Mouse (Mus musculus): ENCODE results near the gene Ppib.

- no peak for TF ChIP-seq EP300 (IDR thresholded peaks at IDR 0.05)
- TF ChIP-seq CTCF (IDR thresholded peaks at IDR 0.05), result no peak
Observed at GRCm38 (mm10) chr9:66051493-66051892, 8.5 kb upstream of the Ppib start.

Data from lung, postnatal 0 days (tissue).